Mouse (Mus musculus) neutrophil, adult 5-6 weeks (primary cell): ENCODE results near the gene Mettl17. TPM values are rescaled to one million over a fixed set of nuclear protein-coding genes. Genes with fewer than 3 reads are reported as not detected.
"Not testable (repeated sequence)": the region's sequence is repeated elsewhere in the genome, so short reads cannot be mapped to it uniquely, and the experiment has no call there.

Experiments used
- ATAC-seq: fragments of 151-379, 151-347 bp; 2 replicates; pipeline ENCODE4 v1.8.0; 2017; ENCODE audit warnings: mild to moderate bottlenecking, moderate TSS enrichment; ENCODE audit not compliant: insufficient number of reproducible peaks, poor library complexity, low FRiP score, severe bottlenecking; ENCODE audit errors: extremely low read depth
- total RNA-seq: library from RNA; stranded (forward); fragments of 200-1000 nt; gene quantifications from 2 replicates; pipeline ENCODE4 v1.2.3, GENCODE M21; 2017

The Mettl17 gene
- total RNA-seq, 1 experiment from 2014 or later: 25.8 TPM

DNA sequence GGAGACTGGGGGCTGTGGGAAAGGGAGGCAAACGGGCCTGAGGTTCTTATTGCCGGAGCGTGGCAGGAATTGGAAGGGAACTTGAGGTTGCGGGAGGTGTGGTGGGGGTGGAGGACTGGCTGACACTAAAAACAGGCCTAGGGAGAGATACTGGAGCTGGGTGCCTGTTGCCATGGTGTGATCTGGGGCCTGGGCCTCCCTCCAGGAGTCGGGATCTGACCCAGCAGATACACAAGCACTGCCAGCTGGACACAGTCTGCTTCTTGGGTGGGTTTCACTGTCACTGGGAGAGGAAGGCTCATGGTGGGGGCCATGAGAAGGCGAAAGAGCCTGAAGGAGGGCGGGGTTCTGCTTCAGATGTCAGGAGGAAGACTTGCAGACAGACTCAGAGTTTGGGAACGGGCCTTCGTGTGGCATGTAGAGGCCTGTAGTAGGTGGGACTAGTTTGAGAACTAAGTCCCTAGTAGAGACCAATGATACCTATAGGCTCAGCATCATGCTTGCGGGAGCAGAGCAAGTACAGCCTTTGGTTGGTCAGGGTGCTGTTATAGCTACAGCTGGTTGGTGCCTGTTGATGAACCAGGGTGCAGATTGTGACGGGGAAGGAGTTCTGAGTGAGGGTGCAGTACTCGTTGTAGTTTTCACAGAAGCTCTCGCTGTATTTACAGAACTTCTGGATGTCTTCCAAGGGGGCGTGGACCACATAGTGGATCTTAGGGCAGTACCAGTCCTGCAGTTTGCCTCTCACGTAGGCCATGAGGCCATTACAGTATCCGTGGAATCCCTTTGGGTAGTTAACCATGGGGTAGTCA lies 37.3 kb downstream of the Mettl17 start:
- ATAC-seq: no peak

DNA sequence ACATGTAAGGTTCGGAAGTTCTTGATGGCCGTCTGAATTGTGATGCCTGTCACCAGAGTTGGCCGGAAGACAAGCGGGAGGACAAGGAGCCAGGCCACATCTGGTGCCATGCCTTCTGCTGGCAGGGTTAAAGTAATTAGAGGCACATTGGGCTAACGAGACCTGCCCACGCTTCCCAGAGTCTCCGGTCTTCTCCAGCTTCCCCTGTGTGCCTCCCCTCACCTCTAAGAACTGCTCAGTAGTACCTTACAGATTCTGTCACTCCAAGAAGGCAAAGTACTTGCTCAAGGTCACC lies 37.9 kb downstream of the Mettl17 start, which contains the start of gene Rnase13:
Rnase13 (minus strand) TSS at position 203 of the 295 bp plus-strand sequence.
- ATAC-seq: no peak

DNA sequence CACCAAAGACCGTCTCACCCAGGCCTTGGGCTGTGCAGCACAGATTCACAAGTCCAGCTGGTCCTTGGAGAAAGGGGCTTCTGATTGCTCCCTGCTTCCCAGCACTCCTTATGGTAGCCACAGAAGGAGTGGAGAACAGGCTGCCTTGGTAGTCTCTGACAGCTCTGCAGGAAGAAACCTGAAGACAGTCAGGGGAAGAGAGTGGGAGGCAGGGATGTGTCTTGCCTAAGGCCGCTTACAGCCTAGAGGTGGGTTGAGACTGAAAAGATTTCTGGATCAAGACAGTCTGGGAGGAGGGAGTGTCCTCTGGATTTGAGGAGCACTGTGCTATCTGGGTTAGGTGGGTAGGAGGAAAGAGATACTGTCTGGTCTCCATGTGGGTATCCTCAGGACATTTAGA lies 38.3 kb downstream of the Mettl17 start:
- no peak for ATAC-seq

DNA sequence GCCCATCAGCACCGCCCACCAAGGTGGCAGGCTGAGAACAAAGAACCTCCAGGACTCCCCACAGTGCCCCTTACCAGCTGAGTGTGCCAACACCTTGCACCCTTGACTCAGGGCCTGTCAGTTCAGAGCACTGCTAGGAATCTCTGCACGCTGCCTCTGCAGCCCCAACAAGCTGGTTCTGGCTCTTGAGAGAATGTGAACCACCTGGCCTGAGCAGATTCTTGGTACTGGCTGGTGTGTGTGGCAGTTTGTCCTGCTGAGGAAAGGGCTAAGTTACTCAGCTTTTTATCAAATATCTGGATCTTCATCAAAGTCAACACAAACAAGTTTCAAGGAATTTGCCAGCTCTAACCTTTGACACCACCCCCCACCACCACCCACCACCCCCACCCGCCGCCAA lies 38.9 kb downstream of the Mettl17 start:
- ATAC-seq: no peak

DNA sequence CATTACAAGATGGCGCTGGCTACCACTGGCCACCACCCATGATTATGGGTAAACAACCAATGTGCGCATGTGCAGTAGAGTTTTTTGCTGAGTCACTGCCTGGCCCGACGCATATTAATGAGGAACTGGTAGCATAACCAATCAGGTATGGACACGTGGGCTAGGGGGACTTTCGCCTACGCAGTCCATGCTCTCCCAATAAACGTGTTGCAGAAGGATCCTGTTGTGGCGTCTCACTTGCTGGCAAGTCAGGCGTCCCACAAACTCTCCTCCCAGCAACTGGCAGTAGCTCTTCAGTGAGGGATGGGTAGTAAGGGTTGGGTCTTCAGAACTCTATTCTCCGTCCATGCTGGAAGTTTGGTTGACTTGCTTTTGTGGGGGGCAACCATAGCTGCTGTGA lies 42.3 kb downstream of the Mettl17 start:
- ATAC-seq: not testable (repeated sequence)

DNA sequence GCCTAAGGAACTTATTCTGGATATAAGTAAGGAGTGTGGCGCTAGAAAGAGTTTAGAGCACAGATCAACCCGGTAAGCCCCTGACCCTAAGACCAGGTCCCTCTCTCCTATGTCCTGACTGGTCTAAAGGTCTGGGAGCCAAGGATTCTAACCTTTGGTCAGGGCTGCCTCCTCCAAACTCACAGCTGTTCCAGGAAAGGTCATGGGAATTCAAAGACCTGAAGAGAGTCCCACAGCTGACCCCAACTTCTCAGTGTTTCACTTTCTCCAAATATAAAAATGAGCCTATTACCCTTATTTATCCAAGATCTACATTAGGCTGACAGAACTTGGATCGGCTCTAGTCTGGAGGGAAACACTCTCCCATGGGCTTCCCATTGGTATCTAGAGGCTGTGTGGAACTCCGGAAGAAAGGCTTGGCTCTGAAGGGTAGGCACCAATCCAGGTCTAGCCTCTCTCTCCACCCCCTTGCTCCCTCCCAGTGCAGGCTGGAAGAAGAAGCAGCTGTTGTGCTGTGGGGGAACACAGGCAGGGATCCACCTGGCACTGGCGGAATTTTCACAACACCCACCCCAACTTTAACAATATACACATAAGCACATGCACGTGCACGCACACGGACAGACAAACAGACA lies 44.8 kb downstream of the Mettl17 start:
- no peak for ATAC-seq

DNA sequence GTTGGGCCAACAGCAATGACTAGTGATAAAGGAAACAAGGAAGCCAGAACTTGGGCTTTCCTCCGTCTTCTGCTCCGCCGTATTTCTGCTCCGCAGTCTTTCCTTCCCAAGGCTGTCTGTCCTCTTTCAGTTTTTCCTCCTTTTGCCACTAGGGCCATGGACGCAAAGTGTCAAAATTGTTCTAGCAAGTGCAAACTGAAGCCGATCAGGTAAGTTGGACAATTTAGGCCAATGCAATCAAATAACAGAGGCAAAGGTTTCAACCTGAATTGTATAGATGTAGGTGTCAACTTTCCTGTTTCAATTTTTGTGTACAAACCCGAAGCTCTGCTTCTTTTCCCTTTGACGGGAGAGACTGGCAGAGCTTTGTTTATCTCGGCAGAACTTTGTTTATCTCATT lies 45.3 kb downstream of the Mettl17 start:
- ATAC-seq: no peak

DNA sequence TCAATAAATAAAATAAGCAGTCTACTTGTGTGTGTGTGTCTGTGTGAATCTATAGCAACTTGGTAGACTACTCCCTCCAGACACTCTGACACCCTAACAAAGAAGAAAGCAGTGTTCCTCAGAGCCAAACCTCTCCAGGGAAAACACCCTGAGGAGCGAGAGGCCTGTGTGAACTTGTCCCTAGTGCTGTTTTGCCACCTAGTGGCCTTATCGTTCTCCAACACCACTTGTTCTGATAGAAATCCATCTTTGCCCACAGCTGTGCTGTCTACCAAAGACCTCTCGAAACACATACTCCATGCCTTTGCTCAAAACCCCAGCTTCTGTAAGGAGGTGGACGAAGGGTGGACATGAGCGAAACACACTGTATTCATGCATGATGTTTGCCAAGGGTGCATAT lies 46.2 kb downstream of the Mettl17 start:
- no peak for ATAC-seq

DNA sequence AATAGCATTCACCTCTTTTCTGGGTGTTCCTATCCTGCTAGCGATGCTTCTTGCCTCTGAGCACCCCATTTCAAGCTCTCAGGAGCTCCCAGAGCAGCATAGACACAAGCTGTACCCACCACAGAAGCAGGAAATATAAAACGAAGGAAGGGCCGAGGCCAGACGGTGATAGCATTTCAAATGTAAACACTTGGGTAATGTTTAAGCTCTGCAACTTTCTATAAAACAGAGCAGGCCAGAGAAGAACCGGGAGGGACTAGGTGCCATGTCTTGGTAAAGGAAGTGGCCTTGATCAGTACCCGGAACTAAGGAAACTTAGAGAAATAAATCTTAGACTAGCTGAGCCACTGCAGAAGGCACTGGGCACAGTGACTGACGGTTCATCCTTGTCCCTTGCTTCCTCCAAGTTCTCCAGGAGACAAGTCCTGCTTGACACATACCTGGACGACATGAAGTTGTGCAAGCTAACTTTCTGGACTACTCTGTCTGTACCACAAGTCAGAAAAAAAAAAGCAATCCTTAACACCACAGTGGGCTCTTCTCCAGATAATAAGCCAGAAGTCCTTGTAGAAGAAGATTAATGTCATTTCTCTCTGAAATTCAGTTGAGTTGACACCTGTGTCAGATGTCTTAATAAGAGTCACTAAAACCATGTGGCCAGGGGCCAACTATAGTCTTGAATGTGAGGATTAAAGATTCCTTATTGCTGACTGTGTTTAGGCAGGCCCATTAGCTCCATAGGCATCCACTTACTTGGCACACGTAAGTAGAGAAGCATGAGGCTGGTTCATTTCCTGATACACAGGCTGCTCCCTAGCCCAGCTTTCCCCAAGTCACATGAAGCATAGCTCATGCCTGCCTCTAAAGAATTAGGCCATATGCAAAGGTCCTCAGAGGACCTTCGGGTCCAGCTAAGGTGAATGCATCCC lies 47.7 kb downstream of the Mettl17 start:
- no peak for ATAC-seq

DNA sequence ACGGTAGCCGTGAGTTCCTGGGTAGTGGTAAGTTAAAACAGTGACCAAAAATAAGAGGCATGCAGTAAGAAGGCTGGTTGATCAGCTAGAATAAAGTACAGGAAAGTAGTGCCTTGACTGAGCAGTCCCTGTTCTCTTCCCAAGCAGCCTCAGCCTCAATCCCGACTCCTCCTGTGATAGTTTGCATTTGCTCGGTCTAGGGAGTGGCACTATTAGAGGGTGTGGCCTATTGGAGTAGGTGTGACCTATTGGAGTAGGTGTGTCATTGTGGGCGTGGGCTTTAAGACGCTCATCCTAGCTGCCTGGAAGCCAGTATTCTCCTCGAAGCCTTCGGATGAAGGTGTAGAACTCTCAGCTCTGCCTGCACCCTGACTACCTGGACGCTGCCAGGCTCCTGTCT lies 54.4 kb downstream of the Mettl17 start:
- ATAC-seq: no peak

DNA sequence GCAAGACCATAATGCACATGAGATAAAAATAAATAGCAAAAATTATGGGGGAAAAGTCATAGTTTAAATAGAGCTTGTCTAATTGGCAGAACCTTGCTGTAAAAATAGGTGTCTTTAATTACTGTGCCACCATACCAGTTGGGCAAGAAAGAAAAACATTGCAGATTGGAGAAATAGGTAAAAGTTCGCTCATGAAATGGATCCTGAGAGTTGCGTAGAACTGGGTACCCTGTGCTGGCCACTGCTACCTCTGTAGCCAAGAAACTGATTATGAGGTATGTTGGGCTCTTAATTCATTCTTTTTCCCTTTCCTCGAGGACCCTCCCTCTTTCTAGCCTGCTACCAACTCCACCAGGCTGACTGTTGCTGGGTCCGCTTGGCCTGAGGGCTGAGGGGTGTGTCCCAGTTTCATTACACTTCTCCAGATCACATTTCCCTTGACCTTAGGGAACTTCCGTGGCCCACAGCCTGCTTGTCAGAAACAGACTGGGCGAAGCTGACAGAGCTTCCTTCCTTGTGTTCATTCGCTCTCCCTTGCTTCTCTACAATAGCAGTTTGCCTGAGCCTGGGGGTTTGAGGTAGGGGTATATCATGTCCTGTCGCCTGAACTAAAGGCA lies 56.4 kb downstream of the Mettl17 start:
- no peak for ATAC-seq

DNA sequence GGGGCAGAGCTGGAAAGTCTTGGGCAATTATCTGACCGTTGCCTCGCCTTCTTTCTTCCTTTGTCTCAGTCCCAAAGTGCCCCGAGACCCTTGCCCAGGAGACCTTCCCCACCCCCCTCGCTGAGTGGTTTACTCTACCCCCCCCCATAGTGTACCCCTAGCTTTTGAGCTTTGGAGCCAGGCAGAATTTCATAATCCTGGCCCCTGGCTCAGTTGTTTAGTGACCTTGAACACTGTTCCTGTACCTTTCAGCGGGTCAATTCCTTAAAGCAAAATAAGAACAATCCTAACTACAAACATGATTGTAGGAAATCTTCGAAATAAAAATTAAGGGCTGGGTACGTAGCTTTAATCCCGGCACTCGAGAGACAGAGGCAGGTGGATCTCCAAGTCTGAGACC lies 56.9 kb downstream of the Mettl17 start:
- no peak for ATAC-seq

DNA sequence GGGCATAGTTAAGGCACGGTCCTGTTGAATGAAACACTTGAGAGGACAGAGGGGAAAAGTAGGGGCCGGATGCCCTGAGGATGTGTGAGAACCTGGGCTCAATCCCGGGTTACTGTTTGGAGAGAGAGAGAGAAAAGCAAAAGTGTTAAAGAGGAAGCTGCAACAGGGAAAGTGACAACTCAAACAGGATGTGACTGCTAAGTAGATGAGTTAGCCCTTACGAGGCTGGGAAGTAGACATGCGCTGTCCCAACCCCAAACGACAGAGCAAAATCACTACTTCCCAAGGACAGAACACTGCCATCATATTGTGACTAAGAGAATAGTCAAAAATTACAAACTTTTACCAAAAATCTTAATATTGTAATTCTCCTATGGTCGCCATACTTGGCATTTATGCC lies 57.6 kb downstream of the Mettl17 start:
- ATAC-seq: no peak

Other genes with a start within 250 kb of the Mettl17 start
- gene Gm4181, start 249.2 kb upstream of the Mettl17 start, total RNA-seq: not detected in 2 replicates
- gene Gm17079, start 189.4 kb upstream of the Mettl17 start, total RNA-seq: not detected in 2 replicates
- not detected in 2 replicates for gene Gm5800, start 167.7 kb upstream of the Mettl17 start, total RNA-seq
- not detected in 2 replicates for gene Ang4, start 111.3 kb upstream of the Mettl17 start, total RNA-seq
- not detected in 2 replicates for gene AY358078, start 84.8 kb upstream of the Mettl17 start, total RNA-seq
- not detected in 2 replicates for gene Ear6, start 31.1 kb upstream of the Mettl17 start, total RNA-seq
- gene Slc39a2, start 8.0 kb downstream of the Mettl17 start, total RNA-seq: 0.37 and 0.58 TPM in 2 replicates
- gene Ndrg2, start 29.3 kb downstream of the Mettl17 start, total RNA-seq: 0.74 and 4.7 TPM in 2 replicates
- gene Tppp2, start 33.6 kb downstream of the Mettl17 start, total RNA-seq: not detected in 2 replicates
- not detected in 2 replicates for gene Rnase13, start 37.9 kb downstream of the Mettl17 start, total RNA-seq
- gene Arhgef40, start 99.9 kb downstream of the Mettl17 start, total RNA-seq: 1.5 TPM in 1 of 2 replicates, not detected in the other
- not detected in 2 replicates for gene Tmem253, start 130.8 kb downstream of the Mettl17 start, total RNA-seq
- gene Zfp219, start 135.9 kb downstream of the Mettl17 start, total RNA-seq: 5.1 and 5.8 TPM in 2 replicates
- not detected in 2 replicates for gene Olfr221, start 157.6 kb downstream of the Mettl17 start, total RNA-seq
- 397 and 426 TPM in 2 replicates for gene Hnrnpc, start 219.2 kb downstream of the Mettl17 start, total RNA-seq
- 42.0 and 46.1 TPM in 2 replicates for gene Rpgrip1, start 225.9 kb downstream of the Mettl17 start, total RNA-seq